Mouse (Mus musculus): Measurements from ENCODE around the gene Zfp524. TPM values are rescaled to one million over a fixed set of nuclear protein-coding genes. Genes with fewer than 3 reads are reported as not detected.
"Not testable (repeated sequence)": the region's sequence is repeated elsewhere in the genome, so short reads cannot be mapped to it uniquely, and the experiment has no call there.

The Zfp524 gene
- polyA plus RNA-seq, 1 experiment from 2014 or later: 7.8 TPM

GRCm38 (mm10) chr7:4995268-4996002, 18.8 kb upstream of the Zfp524 start:
- Histone ChIP-seq H3K4me2 (peak overlapping the region; percentile 83), H3K27me3 (peaks cover 33% of the 10 kb centered on the region), H3K4me3 (replicated peaks) (peak overlapping the region; percentile 59), H3K36me3 (peaks cover 34% of the 10 kb centered on the region), H3K9ac (replicated peaks) (peak overlapping the region; percentile 74), H3K9me3 (peaks cover 22% of the 10 kb centered on the region), H3K4me1 (replicated peaks) (peaks cover 25% of the 10 kb centered on the region), H3K27ac (no peak overlapping the region)
- ATAC-seq (ENCODE audit: insufficient number of reproducible peaks, insufficient read depth, low FRiP score, low TSS enrichment, low read depth): peak; percentile 75
- 5% methylated on average over 19 of the region's 19 CpGs for WGBS

GRCm38 (mm10) chr7:4996003-4996895, 18.0 kb upstream of the Zfp524 start, which contains the start of gene Zfp579:
TSS of gene Zfp579 (minus strand) at chr7:4996158.
- Histone ChIP-seq H3K27me3 (peaks cover 33% of the 10 kb centered on the region), H3K36me3 (peaks cover 31% of the 10 kb centered on the region), H3K9ac (replicated peaks) (peak within 1 kb of the TSS; percentile 74), H3K27ac (0 out of 2 replicates have a peak within 1 kb of the TSS, but pooled peaks have one; percentile 45), H3K4me3 (replicated peaks) (peak within 1 kb of the TSS; percentile 59), H3K9me3 (peaks cover 15% of the 10 kb centered on the region), H3K4me2 (peak within 1 kb of the TSS; percentile 83), H3K4me1 (replicated peaks) (peaks cover 25% of the 10 kb centered on the region)
- WGBS: 5% methylated on average over 24 of the region's 26 CpGs
- peak; percentile 75 for ATAC-seq (ENCODE audit: insufficient number of reproducible peaks, insufficient read depth, low FRiP score, low TSS enrichment, low read depth)

- WGBS: 70% methylated on average over 8 of the region's 8 CpGs
- Histone ChIP-seq H3K27ac (no peak overlapping the region), H3K9me3 (0 out of 2 replicates have a peak, but pooled peaks cover 13% of the 10 kb centered on the region), H3K4me3 (replicated peaks) (peak overlapping the region; percentile 59), H3K36me3 (peaks cover 24% of the 10 kb centered on the region), H3K27me3 (peaks cover 33% of the 10 kb centered on the region), H3K4me1 (replicated peaks) (peaks cover 25% of the 10 kb centered on the region), H3K4me2 (peak overlapping the region; percentile 83), H3K9ac (replicated peaks) (peak overlapping the region; percentile 74; the same call in 1 of the 2 replicates)
- no peak for ATAC-seq (ENCODE audit: insufficient number of reproducible peaks, insufficient read depth, low FRiP score, low TSS enrichment, low read depth)
Observed at GRCm38 (mm10) chr7:4996934-4997333, 17.3 kb upstream of the Zfp524 start.

GRCm38 (mm10) chr7:4999876-5000275, 14.3 kb upstream of the Zfp524 start:
- H3K36me3 ChIP-seq: no peaks in the 10 kb centered on the region
- peaks cover 13% of the 10 kb centered on the region for H3K4me1 ChIP-seq (replicated peaks)
- 0 out of 2 replicates have a peak, but pooled peaks cover 6% of the 10 kb centered on the region for H3K9me3 ChIP-seq
- ATAC-seq (ENCODE audit: insufficient number of reproducible peaks, insufficient read depth, low FRiP score, low TSS enrichment, low read depth): no peak
- H3K27me3 ChIP-seq: peaks cover 5% of the 10 kb centered on the region
- no peak overlapping the region for H3K9ac ChIP-seq (replicated peaks)
- 68% methylated on average over 2 of the region's 2 CpGs for WGBS
- H3K4me3 ChIP-seq (replicated peaks): no peak overlapping the region
- no peak overlapping the region for H3K27ac ChIP-seq
- H3K4me2 ChIP-seq: no peak overlapping the region

GRCm38 (mm10) chr7:5002876-5003275, 11.3 kb upstream of the Zfp524 start:
- not testable (repeated sequence) for ATAC-seq (ENCODE audit: insufficient number of reproducible peaks, insufficient read depth, low FRiP score, low TSS enrichment, low read depth); H3K27ac ChIP-seq; H3K9ac ChIP-seq (replicated peaks); H3K4me1 ChIP-seq (replicated peaks); H3K4me3 ChIP-seq (replicated peaks); H3K9me3 ChIP-seq; H3K4me2 ChIP-seq; H3K27me3 ChIP-seq
- WGBS: 71% methylated on average over 8 of the region's 8 CpGs
- H3K36me3 ChIP-seq: peaks cover 18% of the 10 kb centered on the region

GRCm38 (mm10) chr7:5008229-5008628, 6.0 kb upstream of the Zfp524 start:
- WGBS: 95% methylated on average over 26 of the region's 26 CpGs
- peaks cover 7% of the 10 kb centered on the region; the same call in 1 of the 2 replicates for H3K9me3 ChIP-seq
- peaks cover 72% of the 10 kb centered on the region for H3K36me3 ChIP-seq
- no peaks in the 10 kb centered on the region for H3K4me1 ChIP-seq (replicated peaks)
- H3K9ac ChIP-seq (replicated peaks): no peak overlapping the region
- H3K27me3 ChIP-seq: no peaks in the 10 kb centered on the region
- ATAC-seq (ENCODE audit: insufficient number of reproducible peaks, insufficient read depth, low FRiP score, low TSS enrichment, low read depth): no peak
- H3K4me2 ChIP-seq: no peak overlapping the region
- no peak overlapping the region for H3K4me3 ChIP-seq (replicated peaks)
- H3K27ac ChIP-seq: no peak overlapping the region

GRCm38 (mm10) chr7:5012681-5013513, 1.3 kb upstream of the Zfp524 start:
- ATAC-seq (ENCODE audit: insufficient number of reproducible peaks, insufficient read depth, low FRiP score, low TSS enrichment, low read depth): no peak
- H3K27ac ChIP-seq: no peak overlapping the region
- no peak overlapping the region for H3K9ac ChIP-seq (replicated peaks)
- H3K9me3 ChIP-seq: peaks cover 7% of the 10 kb centered on the region; the same call in 1 of the 2 replicates
- H3K4me3 ChIP-seq (replicated peaks): 0 out of 2 replicates have a peak overlapping the region, but pooled peaks have one; percentile 66
- WGBS: 92% methylated on average over 27 of the region's 27 CpGs
- H3K4me2 ChIP-seq: peak overlapping the region; percentile 61
- peaks cover 63% of the 10 kb centered on the region for H3K36me3 ChIP-seq
- no peaks in the 10 kb centered on the region for H3K27me3 ChIP-seq
- H3K4me1 ChIP-seq (replicated peaks): 0 out of 2 replicates have a peak, but pooled peaks cover 5% of the 10 kb centered on the region

- peak; percentile 73 for ATAC-seq (ENCODE audit: insufficient number of reproducible peaks, insufficient read depth, low FRiP score, low TSS enrichment, low read depth)
- Histone ChIP-seq H3K36me3 (peaks cover 39% of the 10 kb centered on the region), H3K27ac (peak within 1 kb of the TSS; percentile 98), H3K4me3 (replicated peaks) (peak within 1 kb of the TSS; percentile 66), H3K9ac (replicated peaks) (peak within 1 kb of the TSS; percentile 85), H3K9me3 (no peaks in the 10 kb centered on the region), H3K4me1 (replicated peaks) (peaks cover 11% of the 10 kb centered on the region), H3K4me2 (peak within 1 kb of the TSS; percentile 61), H3K27me3 (no peaks in the 10 kb centered on the region)
- WGBS: under 1% methylated on average over 72 of the region's 76 CpGs
Observed at GRCm38 (mm10) chr7:5015118-5016001, 1.1 kb downstream of the Zfp524 start, which contains the start of gene Gm44973. TSS of gene Gm44973 (plus strand) at chr7:5015496.

GRCm38 (mm10) chr7:5016057-5016456, 1.8 kb downstream of the Zfp524 start:
- H3K36me3 ChIP-seq: peaks cover 32% of the 10 kb centered on the region
- no peaks in the 10 kb centered on the region for H3K9me3 ChIP-seq
- 69% methylated on average over 3 of the region's 3 CpGs for WGBS
- H3K4me3 ChIP-seq (replicated peaks): peak overlapping the region; percentile 66
- ATAC-seq (ENCODE audit: insufficient number of reproducible peaks, insufficient read depth, low FRiP score, low TSS enrichment, low read depth): no peak
- peaks cover 13% of the 10 kb centered on the region for H3K4me1 ChIP-seq (replicated peaks)
- H3K9ac ChIP-seq (replicated peaks): peak overlapping the region; percentile 64; the same call in 1 of the 2 replicates
- H3K27ac ChIP-seq: peak overlapping the region; percentile 98
- peak overlapping the region; percentile 61 for H3K4me2 ChIP-seq
- no peaks in the 10 kb centered on the region for H3K27me3 ChIP-seq

GRCm38 (mm10) chr7:5016920-5017319, 2.7 kb downstream of the Zfp524 start:
- Histone ChIP-seq H3K4me2 (no peak overlapping the region), H3K9me3 (no peaks in the 10 kb centered on the region), H3K27me3 (no peaks in the 10 kb centered on the region), H3K36me3 (peaks cover 26% of the 10 kb centered on the region), H3K4me3 (replicated peaks) (no peak overlapping the region), H3K27ac (no peak overlapping the region), H3K4me1 (replicated peaks) (peaks cover 21% of the 10 kb centered on the region), H3K9ac (replicated peaks) (no peak overlapping the region)
- ATAC-seq (ENCODE audit: insufficient number of reproducible peaks, insufficient read depth, low FRiP score, low TSS enrichment, low read depth): no peak
- WGBS: 97% methylated on average over 2 of the region's 2 CpGs

Measured in limb, embryonic 12.5 days (tissue).